Mouse (Mus musculus) fat pad, adult 2 months (tissue): ENCODE data around the gene Arid3c.
A peak's percentile ranks its signal among the peaks of the same experiment; 100 is the strongest.

Experiments used
- DNase-seq: peaks from one replicate; pipeline ENCODE4 v3.0.0-alpha.2; 2011; ENCODE audit warnings: low read depth, low spot score; ENCODE audit errors: extremely low read depth

The Arid3c gene

DNA sequence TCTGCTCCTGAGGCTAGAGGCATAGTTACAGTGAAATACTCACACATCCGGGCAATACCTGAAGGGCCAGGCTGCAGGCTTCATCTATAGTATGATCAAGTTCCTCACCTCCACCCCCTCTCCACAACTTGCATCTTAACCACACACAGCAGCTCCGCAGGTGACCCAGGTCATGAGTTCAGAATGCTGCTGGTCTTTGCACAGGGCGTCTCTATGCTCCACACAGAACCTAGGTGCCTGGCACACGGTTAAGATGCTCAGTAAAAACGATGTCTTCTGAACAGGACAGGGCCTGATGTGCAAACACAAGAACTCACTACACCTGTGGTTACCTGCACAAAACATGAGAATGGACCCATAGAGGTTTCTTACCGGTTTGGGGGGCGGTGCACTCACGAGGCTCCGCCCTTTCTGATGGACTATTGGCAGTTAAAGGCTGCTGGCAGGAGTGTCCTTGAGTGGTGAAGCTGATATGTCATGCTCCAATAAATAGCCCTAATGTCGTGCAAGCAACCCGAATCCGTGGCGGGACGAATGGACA is 23.9 kb upstream of the Arid3c start, which contains the start of gene Galt:
Gene Galt, plus strand, starts transcription at position 432 of the 541 bp plus-strand sequence.
- no peak for DNase-seq

DNA sequence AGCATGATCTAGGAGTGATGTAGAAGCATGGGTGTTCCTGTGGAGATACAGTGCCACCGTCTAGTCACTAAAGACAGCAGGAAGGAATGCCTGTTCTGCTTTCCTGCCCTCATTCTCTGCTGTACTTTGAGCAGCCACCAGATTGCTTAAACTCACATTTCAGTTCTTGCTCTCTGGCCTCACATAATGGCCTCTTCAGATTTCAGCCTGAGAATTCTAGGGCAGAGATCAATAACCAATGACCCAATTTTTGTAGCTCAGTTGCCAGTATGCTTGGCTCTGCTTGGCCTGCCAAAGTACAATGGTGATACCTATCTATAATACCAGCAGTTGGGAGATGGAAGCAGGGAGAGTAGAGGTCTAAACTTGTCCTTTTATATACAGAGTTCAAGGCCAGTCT is 14.1 kb upstream of the Arid3c start:
- no peak for DNase-seq

DNA sequence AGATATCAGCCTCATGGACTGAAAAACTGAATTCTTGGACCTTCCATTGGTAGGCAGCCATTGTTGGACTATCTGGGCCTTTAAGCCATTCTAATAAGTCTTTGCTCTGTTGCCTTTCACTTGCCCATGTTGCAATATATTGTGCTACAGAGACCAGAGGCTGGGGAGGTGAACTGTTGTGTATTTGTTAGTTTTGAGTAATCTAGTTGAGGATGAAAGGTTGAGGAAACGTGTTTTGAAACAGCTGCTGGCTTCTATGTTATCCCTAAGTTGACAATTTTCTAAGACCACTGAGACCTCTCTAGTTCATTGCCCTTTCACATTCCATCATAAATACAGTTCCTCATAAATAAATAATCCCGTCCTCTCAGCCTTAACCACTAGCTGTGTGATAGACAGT is 13.2 kb upstream of the Arid3c start:
- no peak for DNase-seq

DNA sequence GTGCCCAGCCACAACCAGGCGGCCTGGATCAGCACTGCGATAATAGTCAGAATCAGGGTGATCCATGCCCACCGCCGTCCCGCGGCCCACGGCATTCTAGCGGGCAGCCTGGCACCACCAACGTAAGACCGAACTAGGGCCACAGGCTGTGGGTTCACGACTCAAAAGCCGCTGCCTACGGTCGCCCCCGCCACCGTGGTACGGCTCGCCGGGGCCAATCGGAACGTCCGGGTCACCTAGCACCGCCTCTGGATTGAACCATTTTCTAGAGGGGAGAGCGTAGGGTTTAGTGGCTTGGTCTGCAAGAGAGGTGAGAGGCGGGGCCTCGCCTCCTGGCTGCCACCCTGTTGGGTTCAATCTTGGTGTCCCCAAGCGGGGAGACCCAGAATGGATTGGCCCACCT is 10.2 kb upstream of the Arid3c start:
- DNase-seq: peak; percentile 75

DNA sequence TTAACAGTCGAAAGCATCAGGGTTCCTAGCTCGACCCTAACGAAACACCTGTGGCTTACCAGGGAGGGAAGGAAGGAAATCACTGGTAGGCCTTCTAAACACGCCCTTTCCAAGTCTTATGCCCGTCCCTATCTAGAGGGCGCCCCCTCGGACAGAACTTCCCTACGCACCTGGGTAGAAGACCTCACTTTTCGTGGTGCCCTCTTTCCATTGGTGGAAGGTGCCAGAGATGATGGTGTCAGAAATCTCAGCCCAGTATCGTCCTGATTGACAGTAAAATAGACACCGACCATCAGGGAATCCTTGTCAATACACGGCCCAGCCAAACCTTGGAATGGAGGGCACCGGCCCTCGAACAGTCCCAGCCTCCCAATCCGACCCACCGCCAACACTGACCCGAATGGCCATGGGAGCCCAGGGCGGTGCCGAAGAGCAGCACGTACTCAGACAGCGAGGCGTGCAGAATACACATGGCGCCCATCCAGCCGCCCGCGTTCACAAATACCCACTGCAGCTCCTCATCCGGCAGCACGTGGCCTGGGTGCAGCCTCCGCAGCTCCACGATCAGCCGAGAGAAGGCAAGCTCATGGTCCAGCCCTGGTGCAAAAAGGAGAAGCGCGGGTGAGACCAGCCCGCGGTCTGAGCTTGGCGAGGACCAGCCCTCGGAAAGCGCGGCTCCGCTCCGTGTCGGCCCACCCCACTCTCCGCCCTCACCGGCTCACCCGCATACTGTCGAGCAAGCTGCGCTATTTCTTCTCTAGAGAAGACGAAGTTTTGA is 9.6 kb upstream of the Arid3c start:
- DNase-seq: no peak

DNA sequence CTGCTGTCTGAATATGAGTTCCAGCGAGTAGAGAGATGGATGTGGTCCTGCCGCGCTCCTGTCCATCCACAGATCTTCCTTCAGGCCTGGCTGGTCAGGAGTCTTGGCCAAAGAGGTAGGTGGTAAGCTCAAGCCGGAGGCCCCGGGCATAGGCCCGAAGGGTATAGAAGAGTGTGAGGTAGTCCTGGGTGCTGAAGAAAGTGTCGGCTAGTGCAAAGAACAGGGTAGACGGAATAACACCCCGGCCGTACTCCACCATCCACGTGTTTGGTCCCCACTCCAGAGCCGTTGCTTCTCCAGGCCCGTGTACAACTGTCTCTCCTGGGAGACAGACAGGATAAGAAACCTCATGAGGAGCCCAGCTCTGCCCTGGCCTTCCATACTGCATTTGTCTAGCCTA is 8.3 kb upstream of the Arid3c start:
- no peak for DNase-seq

DNA sequence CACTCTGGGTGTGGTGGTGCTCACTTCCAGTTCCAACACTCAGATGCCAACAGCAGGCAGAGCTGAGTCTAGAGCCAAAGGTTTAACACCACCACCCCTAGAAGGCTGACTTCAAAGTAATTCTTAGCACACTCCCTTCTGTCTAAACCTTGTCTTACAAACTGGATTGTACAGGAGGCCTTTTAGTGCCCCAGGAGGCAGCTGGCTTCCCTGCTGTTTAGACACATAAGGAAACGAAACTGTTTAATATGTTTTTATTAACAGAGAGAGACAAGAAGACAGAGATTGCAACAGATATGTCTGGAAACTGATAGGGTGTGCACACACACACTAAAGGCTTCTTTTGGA is 7.3 kb upstream of the Arid3c start:
- no peak for DNase-seq

DNA sequence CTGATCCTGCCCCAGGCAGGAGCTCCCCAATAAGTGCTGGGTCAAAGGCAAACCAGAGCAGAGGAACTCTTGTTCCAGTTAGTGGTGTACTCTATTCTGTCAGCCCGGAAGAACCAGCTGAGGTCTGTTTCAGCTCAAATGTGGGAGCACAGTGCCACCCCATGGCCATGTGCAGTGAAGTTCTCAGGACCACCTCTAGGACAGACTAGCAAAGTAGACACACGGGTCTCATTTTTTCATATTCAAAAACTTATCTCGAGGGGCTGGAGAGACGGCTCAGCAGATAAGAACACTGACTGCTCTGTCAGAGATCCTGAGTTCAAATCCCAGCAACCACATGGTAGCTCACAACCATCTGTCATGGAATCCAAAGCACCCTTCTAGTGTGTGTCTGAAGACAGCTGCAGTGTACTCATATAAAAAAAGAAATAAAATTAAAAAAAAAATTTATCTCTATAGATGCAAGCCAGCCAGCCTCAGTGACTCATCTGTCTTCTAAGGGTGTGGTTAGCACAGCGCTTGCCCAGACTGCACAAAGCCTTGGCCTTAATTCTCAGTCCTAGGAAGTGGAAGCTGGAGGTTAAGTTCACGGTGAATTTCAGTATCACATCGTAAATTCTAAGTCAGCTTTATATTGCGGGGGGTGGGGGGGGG is 6.8 kb upstream of the Arid3c start:
- DNase-seq: no peak

DNA sequence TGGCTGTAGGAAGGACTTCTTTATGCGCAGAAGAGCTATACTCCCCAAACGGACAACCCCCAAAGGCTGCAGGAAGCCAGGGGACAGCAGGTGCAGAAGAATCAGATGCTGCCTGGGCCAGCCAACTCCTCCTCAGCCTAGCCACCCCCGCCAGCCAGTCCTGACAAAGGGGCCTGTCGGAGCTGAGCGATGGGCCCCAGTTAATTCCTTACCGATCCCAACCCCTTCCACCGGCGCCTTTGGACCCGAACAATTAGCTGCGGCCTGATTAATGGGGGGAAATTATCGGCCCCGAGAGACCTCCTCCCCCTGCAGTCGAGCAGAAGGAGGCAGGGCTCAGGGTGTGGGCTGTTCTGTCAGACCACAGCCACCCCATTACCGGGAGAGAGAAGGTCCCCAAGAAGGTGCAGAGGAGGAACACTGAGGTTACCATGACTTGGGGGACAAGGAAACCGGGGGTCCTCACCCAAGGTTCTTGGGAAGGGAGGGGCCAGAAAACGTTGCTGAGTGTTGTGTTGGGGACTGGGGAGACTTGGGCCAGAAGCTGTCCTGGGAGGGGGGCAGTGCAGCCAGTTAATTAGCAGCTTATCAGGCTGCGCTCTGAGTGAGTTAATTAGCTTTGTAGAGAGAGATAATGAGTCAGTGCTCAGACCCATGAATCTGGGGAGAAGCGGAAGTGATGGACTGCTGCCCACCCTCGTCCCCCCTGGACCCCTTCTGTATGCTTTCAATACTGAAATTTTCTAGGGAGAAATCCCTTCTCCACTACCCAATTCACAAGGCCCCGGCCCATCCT is 3.9 kb downstream of the Arid3c start:
- DNase-seq: no peak

DNA sequence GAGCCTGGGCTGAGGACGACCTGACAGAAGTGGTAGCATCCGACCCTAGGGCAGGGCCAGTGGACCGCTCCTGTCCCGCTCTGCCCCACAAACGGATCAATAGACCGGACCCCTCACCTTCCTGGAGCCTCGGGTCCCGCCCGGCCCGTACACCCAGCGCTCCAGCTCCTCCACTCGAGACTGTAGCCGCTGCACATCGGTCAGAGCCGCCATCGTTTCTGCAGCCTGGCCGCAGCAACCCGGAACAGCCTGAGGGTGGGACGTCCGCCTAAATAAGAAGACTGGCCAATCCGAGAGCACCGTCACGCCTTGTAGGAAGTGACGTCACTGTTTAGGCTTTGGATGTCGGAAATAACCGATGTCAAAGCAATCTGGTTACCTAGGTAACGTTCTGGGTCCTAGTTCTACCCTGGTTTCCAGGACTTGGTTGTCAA is 8.0 kb downstream of the Arid3c start, which contains the start of gene Dctn3:
Gene Dctn3, minus strand, starts transcription at position 253 of the 434 bp plus-strand sequence.
- peak; percentile 59 for DNase-seq

DNA sequence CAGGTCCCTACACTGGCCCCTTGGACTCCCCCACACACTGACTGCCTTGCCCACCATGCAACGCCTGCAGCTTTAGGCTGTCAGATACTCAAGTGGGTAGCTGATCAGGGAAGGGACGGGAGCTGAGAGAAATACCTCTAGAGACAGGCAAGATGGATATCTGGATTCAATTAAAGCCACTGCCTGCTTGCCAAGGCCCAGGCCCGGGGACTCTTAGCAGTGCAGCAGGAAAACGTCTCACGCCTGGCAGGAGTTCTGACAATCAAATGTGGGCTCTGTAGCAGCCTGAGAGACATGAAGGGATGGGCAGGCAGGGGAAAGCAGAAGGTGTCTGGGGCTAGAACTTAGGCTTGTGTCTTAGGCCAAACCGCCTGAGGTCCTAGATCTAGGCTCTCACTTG is 14.1 kb downstream of the Arid3c start:
- no peak for DNase-seq

DNA sequence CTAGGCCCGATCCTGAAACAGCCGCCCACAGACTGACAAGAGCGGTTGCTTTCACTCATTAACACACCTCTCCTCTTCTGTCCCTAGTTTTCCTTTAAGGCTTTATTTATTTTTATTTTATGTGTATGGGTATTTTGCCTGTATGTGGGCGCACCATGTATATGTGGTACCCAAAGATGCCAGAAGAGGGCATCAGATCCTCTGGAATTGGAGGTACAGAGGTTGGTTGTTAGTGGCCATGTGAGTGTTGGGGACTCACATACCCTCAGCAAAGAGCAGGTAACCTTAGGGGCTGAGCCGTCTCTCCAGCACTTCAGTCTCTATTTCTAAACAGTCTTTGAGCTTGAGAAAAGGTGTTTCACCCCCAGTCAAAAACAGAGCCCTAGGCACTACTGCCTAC is 15.3 kb downstream of the Arid3c start:
- no peak for DNase-seq

DNA sequence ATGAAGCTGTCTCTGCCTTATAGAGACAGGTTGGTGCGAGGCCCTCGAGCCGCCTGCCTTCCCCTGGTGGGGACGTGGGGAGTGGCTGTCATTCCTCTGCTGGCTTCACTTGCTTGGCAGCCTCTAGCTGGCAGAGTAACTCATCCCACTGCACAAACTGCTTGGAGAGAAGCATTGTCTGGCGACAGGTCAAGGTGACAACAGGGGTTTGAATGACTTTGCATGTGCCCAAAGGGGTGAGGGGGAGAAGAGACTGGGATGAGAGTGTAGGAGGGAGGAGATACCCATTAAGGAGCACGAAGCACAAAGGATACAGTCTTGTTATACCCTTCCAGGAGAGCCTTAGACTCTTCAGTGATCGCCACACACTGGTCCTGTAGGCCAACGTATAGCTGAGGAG is 15.9 kb downstream of the Arid3c start:
- DNase-seq: no peak

DNA sequence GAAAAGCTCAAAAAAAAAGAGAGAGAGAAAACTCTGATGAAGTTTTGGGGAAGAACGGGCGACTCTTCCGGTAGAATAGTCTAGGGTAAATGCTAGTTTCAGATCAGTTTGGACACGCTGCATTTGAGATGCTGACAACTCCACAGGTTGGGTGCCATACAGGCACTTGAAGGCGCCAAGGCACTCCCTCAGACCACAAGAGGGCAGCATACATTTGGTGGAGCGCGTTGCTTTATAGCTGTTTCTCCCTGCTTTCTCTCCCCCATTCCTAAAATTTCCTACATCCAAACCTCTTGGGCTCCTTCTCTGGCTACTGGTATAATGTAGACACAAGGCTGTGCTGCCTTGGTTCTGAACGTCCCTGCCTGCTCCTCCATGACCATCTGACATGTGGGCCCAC is 16.7 kb downstream of the Arid3c start:
- no peak for DNase-seq

DNA sequence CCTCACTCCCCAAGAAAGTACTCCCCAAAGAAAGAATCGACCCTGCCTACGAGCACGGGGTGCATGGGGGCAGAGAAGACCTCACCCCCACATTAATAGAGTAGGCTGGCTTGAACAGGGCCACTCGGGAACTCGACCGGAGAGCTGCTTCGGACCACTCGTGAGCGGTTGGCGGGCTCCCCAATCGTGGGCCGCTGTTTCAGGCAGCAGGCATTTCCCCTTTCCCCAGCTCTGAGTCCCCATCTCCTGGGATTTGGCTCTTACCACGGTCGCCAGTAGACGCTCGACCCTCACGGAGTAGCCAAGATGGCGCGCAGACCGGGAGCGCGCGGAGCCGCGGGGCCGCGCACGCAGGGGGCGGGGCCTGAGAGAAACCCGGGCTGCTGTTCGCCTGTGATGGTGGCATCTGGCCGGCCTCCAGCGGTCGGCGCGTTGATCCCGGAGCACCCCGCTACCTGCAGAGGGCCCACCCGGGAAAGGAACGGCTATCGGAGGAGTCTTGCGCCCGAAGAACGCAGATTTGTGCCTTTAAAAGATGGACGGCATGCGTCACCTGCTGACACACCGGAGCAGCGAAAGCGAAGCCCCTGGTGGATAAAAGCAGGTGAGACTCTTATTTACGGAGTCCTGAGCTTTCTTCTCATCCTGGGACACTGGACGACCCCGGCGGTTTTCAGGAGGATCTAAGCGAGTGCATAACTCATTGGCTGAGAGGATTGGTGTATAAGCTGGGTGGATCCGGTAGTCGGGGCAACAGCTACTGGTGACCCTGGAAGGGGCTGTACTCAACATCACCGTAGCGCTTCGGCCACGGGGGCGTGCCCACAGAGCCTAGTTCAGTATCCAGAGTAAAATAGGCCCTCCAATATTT is 17.5 kb downstream of the Arid3c start, which contains the start of gene Rpp25l:
Gene Rpp25l, minus strand, starts transcription at position 338 of the 871 bp plus-strand sequence.
- no peak for DNase-seq

DNA sequence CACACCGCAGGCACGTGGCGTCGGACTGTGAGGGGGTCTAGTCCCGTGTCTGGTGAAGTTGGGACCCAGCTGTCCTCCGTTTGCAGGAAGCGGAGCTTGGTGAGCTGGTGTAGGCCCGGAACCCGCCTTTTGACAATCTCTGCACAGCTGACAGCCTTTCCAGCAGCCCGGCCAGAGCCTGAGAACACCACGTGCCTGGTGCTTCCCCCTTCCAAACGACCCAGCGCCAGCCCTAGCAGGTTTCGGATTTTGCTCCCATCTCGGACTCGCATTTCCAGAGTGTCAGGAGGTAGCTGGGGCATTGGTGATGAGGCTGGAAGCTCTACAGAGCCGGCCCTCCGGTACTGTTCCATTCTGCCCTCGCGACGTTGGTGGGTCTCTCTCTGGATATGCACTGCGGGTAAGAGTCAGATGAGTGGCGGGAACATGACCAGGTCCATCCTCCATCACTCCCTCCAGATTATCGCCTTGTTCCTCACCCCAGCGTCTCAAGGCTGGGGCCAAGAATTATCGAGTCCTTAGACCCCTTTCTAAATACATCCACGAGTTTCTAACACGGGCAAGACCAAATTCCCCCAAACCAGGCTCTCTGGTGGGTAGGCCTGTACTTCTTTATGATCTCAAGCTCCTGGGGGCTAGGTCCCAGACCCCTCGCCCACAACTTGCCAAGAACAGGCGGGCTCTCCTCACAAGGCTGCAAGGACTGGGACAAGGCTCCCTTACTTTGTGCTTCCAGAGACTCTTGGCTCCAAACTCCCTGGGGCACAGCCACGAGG is 18.3 kb downstream of the Arid3c start:
- no peak for DNase-seq

DNA sequence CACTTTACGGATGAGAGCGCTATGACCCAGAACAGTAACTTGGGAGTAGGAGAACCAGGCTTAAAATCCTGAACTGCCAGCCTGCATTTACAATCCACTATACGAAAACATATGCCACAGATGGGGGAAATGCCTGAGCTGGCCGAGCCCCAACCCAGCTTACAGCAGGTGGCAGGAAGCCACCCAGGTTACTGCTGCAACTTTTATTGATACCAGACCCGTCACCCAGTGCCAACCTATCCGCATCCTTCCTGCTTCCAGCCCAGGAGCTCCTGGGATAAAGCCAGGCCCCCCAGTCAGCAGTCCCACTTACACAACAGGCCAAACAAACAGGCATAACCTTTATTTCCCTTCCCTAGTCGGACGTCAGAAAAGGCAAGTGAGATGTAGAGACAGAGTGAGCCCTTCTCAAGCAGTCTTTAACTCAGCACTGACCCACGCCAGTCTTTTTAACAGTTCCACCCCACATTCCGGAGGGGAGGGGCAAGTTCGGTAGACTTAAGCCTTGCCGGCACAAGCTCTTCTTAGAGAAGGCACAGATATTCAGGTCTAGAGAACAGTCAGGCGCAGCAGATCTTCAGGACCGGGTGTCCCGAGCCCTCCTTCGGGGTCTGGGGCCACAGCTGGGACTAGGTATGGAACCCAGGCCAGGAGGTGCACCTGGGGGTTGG is 19.1 kb downstream of the Arid3c start:
- DNase-seq: no peak

DNA sequence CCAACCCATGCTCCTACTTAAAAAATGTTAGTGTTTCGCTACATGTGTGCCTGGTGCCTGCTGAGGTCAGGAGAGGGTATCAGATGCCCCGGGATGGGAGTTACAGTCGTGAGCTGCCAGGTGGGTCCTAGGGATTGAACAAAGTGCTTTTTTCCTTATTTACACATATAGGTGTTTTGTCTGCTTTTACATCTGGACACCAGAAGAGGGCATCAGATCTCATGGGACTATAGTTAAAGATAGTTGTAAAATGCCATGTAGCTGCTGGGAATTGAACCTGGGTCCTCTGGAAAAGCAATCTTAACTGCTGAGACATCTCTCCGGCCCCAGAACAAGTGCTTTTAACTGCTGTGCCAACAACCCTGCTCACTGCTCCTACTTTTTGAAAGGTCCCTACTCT is 20.7 kb downstream of the Arid3c start:
- no peak for DNase-seq

DNA sequence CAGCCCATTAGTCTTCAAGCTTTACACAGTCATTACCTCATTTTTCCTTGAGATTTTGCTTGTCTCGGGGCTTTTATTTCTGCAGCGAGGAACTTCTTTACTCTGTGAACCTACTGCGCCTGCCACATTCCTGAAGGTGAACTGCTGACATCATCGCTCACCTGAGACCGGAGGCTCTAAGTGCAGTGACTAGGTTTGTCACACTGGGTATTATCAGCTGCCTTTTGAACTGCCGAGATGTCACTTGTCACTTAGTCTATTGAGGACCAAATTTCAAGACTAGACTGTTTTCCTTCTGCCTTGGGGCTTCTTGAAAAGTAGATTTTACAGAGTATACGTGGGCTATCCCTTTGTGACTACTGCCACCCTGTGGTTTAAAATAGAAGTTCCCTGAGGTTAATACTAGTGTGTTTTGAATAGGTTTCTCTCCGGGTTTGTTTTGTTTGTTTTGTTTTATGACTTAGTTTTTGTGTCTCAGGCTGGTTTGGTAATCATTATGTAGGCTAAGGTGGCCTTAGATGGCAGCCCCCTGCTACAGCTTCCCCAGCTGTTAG is 22.7 kb downstream of the Arid3c start:
- DNase-seq: no peak
